Mouse (Mus musculus): ENCODE data around the gene Gm10382. TPM values are rescaled to one million over a fixed set of nuclear protein-coding genes. Genes with fewer than 3 reads are reported as not detected.
"Not testable (repeated sequence)": the region's sequence is repeated elsewhere in the genome, so short reads cannot be mapped to it uniquely, and the experiment has no call there.

Gm10382 gene
- total RNA-seq, 2 experiments from 2014 or later = 0.46 TPM; not detected in 1

DNA sequence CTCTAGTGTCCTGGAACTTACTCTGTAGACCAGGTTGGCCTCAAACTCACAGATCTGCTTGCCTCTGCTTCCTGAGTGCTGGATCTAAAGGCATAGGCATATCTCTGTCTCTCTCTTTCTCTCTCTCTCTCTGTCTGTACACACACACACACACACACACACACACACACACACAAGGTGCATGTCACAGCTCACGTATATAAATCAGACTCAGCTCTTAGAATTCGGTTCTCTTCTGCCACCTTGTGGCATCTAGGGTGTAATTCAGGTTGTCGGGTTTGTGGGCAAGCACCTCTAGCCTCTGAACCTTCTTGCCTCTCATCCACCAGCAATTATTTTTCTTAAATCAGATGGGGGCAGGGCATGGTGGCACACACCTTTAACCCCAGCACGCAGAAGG, 20.6 kb upstream of the Gm10382 start:
- peak in 1 of 2 experiments; percentile 87 for DNase-seq (ENCODE audit: low spot score in 2 of 2)

DNA sequence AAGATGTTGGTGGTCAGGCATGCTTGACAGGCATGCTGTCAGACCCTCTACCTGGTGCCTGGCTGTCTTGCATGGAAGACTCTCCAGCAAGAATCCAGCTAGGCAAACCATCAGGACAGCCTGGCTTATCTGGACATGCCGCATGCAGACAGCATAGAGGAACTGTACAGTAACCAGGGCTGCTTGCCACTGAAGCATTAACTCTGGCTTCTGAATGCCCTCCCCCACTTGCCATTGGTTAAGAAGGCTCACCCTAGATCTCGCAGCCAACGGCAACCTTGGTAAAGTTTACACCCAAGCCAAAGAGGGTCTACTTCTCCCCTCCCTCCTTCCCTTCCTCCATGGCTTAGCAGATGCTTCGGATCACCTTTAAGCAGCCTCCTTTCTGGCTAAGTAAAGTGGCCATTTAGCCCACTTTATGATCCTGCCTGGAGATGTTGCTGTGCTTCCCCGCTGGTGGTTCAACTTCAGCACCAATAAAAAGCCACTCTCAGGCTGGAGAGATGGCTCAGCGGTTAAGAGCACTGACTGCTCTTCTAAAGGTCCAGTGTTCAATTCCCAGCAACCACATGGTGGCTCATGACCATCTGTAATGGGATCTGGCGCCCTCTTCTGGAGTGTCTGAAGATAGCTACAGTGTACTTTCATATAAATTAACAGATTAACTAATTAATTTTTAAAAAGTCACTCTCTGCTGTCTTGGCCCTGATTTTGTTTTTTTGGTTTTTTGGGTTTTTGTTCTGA, 18.0 kb upstream of the Gm10382 start:
- no peak for DNase-seq (ENCODE audit: low spot score in 2 of 2)

DNA sequence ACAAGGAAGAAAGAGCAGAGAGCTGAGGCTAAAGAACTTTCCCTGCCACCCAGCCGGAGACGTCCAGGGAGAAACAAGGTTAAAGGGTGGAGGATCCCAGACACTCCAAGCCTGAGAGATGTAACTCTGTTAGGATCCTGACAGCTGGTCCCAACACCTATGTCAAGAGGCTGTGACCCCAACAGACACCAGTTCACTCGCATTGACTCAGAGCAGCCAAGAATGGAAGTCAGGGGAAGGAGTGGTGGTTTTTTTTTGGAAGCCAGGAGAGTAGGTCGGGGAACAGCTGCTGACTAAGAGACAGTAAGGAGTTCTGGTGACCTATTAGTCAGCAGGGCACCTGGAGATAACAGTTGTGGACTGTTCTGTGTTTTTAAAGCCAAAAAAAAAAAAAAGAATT, 17.1 kb upstream of the Gm10382 start:
- no peak for DNase-seq (ENCODE audit: low spot score in 2 of 2)

DNA sequence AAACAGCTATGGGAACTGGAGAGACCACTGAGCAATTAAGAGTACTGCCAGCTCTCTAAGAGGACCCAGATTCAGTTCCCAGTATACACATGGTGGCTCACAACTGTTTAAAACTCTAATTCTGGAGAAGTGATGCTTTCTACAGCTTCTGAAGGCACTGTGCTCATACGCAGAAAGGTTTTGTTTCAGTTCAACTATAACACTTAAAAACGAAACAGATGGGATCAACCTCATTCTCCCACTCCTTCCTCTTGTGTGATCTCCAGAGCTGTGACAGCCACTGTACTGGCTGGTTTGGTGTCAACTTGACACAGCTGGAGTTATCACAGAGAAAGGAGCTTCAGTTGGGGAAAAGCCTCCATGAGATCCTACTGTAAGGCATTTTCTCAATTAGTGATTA, 13.3 kb upstream of the Gm10382 start:
- DNase-seq (ENCODE audit: low spot score in 2 of 2) = no peak

DNA sequence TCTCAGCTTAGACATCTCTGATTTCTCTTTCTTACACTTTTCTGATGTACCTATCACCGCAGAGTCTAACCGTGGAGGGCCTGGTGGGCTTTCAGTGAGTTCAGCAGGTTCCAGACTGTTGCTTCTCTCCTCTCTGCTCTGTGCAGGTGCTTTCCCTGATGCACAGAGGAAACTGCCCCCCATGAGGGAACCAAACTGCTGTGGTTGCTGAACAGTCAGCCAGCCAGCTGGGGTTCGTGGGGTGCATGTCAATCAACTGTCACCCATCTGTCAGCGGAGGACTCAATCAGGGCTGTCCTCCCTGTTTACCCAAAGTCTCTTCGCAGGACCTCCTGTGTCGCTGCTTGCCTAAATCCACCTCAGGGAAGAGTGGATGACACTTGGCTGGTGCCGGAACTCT, 11.9 kb upstream of the Gm10382 start:
- no peak for DNase-seq (ENCODE audit: low spot score in 2 of 2)

DNA sequence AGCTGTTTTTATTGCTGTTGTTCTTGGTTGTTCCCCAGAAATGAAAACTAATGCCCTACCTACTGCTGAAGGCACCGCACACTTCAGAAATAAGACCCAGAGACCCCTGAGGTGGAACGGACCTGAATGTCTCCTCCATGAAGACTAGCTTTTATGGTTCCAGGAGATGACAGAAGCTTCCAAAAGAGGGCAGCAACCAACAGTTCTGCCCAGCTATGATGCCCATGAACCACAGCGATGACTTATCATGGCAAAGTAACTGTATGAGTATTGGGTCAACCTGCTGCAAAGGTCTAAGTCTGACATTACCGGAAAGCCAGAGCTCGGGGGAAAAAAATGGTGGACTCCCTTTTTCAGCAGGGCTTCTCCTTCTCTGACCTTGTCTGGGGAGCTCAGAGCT, 10.2 kb upstream of the Gm10382 start:
- no peak for DNase-seq (ENCODE audit: low spot score in 2 of 2)

DNA sequence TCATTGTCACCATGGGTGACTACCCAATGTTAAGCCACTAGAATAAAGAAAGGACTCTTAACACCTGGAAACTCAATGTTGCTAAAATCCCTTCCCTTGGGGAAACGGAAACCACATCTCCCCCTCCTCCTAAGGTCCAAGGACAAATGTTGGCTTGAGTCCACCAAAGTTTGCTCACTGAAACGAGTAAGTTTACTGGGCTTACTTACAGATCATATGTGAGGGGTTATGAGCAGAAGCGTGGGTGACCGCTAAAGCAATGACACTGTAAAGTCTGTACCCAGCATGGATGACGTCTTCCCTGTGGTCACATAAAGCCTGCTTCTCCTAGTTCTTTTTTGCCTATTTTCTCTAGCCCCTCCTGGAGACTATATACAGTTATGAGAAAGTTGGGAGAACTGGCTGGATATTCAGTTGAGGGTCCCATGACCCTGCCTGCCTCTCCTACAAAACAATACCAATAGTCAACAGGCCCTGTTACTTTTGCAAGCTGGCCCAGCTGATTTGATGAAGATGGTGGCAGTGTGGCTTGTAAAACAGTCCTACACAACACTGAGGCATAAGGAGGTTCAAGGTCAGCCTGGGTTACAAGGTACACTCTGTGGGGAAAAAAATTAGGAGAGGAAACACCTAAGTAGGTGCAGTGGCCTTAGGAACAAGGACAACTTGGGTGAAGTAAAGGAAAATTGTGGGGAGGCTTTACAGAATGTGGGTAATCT, 7.0 kb upstream of the Gm10382 start:
- no peak for DNase-seq (ENCODE audit: low spot score in 2 of 2)

DNA sequence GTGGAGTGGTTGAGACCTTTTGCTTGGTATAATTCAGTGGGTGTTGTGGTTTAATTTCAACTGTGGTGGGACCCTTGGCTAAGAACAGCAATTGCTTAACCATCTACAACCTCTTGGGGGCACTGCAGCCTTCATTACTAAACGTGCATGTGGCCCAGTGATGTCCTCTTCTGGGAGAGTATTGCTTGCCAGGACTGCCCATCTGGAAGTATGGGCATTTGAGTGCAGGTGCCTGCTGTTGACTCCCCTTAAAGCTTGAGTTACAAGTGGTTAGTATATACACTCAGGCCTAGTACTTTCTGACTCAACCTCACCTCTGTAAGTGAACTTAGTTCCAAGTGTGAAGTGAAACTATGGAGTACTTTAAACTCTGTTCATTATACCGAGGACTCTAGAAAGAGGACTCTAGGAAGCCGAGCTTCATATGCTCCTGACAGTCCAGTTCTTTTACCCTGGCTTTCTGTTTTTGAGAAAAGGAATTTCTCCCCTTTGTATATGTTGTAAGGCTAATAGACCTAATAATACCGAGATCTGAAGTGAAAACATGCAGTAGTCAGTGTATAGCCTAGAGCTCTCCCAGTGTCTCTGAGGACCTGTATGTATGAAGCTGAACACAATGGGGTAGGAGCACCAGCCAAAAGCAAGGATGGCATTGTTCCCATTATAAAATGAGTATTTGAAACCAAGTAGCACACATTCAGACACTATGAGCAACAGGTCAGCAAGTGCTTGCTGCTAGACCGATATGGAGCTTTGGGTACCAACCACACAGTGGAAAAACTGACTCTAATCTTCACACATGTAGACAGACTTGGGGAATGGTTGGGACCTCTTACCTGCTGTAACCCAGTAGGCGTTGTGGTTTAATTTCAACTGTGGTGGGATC, 6.2 kb upstream of the Gm10382 start:
- peak in 1 of 2 experiments; percentile 74 for DNase-seq (ENCODE audit: low spot score in 2 of 2)

DNA sequence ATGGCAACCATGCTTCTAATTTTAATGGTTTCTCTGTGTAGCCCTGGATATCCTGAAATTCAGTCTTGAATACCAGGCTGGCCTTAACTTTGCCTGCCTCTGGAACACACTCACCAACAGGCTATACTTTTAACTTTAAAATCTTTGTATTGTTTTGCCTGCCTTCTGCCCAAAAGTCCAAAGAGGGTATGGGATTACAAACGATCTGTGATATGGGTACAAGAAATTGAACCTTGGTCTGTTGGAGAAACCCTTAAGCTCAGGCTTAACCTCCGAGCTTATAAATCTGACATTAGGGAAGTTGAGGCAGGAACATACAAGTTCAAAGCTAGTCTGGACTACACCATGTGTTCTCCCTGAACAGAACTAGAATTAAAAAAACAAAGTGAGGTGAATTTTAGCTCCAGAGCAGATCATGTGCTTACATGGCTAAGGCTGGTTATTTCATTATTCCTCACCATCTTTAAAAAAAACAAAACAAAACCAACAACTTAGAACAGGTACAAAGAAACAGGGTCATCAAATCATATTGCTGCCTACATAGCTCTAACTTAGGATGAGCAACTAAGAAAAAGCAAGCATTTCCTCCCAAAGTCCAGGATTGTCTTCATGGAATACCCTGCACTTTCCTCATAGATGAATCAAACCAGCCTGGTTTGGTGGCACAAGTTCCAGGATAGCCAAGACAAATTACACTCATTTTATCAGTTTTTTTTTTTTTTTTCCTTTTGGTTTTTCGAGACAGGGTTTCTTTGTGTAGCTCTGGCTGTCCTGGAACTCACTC, 5.3 kb upstream of the Gm10382 start:
- no peak for DNase-seq (ENCODE audit: low spot score in 2 of 2)

DNA sequence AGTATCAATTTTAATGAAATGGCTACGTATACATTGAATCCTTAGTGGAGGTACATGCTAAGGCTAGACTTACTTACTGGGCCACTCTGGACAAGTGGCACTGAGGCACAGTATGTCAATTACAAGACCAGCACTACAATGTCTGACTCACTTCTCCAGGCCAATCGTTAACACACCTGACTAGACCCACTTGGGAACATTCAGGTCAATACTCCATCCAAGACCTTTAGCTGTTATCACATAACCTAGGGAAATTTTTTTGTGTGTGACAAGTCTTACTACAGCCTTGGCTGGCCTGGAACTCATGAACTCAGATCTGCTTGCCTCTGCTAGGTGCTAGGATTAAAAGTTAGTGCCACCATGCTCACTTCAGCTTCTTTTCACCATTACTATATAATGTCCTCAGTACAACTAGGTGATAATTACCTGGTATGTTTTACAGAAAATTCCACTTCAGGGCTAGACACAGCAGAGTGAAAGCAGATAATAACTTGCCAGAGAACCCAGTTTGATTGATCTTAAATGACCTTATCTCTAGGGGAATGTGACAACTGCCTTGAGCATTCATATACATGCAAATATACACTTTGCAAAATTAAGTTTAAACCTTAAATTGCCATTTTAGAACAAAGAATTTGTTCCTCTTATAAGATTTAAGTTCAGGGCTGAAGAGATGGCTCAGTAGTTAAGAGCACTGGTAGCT, 4.5 kb upstream of the Gm10382 start:
- DNase-seq (ENCODE audit: low spot score in 2 of 2) = no peak

DNA sequence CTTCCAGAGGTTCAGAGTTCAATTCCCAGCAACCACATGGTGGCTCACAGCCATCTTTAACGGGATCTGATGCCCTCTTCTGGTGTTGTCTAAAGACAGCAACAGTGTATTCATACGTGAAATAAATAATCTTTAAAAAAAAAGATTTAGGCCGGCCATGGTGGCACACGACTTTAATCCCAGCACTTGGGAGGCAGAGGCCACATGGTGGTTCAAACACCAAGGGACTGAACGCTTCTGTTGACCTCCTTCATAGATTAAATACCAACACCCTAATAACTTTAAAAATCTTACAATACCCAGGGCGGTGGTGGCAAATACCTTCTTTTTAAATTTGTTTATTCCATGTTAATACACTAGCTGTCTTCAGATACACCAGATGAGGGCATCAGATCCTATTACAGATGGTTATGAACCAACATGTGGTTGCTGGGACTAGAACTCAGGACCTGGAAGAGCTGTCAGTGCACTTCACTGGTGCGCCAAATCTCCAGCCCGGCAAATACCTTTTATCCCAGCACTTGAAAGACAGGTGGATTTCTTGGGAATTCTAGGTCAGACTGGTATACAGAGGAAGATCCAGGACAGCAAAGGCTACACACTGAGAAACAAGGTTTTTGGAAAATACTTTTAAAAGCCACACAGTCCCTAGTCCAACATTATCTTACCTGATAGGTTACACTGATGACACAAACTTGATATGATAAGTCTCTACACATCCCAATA, 3.7 kb upstream of the Gm10382 start:
- no peak for DNase-seq (ENCODE audit: low spot score in 2 of 2)

DNA sequence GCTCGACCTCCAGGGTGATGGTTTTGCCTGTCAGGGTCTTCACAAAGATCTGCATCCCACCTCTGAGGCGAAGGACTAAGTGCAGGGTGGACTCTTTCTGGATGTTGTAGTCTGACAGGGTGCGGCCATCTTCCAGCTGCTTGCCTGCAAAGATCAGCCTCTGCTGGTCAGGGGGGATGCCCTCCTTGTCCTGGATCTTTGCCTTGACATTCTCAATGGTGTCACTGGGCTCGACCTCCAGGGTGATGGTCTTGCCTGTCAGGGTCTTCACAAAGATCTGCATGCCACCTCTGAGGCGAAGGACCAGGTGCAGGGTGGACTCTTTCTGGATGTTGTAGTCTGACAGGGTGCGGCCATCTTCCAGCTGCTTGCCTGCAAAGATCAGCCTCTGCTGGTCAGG, 1.8 kb upstream of the Gm10382 start:
- not testable (repeated sequence) for DNase-seq (ENCODE audit: low spot score in 2 of 2)

DNA sequence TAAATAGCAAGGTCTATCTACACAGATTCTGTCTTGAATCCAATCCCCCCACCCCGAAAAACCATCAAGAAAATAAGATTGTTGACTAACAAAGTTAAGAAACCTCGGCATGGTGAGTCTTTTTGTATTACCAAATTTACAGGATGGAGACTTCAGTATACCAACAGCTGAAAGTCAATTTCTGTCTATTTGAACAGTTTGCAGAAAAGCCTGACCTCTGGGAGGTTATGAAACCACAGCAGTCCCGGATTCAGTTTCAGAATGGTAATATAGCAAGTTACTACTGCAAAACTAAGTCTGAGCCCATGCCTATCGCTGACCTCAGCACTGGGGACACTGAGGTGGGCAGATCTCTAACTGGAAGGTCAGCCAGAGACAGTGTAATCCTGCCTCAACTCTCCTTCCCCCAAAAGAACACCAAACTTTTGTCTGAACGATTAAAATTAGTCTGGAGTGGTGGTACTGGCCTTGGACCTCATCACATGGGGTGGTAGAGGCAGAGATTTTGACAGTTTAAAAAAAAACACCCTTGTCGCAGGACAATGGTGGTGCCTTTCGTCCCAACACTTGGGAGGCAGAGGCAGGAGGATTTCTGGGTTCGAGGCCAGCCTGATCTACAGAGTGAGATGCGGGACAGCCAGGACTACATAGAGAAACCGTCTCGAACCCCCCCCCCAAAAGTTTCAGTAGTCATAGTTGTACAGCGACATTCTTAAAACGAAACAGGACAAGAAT, 597 bp upstream of the Gm10382 start:
- DNase-seq (ENCODE audit: low spot score in 2 of 2) = no peak

DNA sequence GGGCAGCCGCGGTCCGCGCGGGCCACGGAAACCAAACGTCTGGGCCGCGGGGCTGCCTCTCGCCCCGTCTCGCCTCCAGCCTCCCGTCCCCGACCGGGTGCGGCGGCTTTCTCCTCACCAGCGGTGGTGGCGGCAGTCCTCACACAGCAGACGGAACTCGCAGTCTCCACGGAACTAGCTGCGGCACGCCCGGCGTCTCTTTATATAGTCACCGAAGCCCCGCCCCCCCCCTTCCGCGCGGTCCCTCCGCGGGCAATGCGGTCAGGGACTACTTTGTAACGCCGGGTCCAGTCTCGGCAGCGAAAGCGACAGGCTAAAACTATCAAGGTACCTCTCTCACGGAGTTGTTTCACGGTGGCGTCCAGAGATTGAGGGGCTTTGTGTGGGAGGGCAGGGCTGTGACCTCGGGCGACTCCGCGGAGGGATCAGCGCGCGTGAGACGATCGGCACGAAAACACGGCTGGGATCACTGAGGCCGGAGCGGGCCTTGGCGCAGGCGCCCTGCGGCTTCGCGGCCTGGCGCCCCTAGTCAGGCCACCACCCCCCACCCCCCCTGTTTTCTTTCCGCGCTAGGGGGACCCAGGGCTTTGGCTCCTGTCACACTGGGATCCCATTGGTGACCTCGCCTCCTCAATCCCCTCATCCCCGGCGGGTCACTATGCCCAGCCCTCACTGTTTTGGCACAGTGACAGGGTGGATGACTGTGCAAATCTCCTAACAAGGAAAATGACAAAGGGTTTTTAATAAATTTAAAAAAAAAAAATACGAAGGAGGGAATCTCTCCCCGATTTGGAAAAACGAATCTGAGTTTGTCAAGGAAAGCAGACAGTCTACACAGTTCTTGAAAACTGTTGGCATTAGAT, 688 bp downstream of the Gm10382 start, which contains the start of gene Ubc:
TSS of gene Ubc (minus strand) at position 624 of the 863 bp plus-strand sequence.
- DNase-seq (ENCODE audit: low spot score in 2 of 2) = peak; percentile 76 to 92

DNA sequence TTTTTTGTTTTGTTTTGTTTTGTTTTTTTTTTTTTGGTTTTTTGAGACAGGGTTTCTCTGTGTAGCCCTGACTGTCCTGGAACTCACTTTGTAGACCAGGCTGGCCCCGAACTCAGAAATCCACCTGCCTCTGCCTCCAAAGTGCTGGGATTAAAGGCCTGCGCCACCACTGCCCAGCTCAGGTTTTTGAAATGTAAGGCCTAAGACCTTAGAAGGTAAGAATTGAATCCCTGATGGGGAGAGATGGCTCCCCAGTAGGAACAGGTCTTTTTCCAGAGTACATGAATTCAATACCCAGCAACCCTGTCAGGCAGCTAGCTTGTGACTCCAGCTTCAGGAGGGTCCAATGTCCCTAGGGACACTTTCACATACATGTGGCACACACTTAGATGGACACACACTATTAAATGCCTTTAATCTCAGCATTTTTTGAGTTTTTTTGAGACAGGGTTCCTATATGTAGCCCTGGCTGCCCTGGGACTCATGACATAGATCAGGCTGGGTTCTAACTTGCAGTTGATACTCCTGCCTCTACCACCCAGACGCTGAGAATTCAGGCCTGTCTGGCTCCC, 1.9 kb downstream of the Gm10382 start:
- no peak for DNase-seq (ENCODE audit: low spot score in 2 of 2)

DNA sequence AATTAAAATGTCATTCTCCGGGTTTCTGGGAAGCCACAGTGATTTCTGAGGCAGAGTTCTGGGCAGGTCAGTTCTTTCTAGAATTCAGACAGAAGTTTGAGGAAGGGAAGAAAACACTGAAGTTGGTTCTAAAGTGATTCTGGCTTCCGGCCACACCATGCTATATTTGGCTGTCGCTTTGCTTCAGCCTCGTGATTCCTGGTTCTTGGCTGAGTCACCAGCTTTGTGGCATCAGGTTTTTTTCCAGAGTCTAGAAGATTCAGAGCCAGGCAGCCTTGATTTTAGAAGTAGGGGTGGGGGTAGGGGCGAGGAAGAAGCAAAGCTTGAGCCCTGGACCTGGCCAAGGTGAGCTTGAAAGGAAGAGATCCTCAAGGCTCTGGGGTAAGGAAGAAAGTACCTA, 2.5 kb downstream of the Gm10382 start:
- DNase-seq (ENCODE audit: low spot score in 2 of 2) = peak; percentile 67 to 85

DNA sequence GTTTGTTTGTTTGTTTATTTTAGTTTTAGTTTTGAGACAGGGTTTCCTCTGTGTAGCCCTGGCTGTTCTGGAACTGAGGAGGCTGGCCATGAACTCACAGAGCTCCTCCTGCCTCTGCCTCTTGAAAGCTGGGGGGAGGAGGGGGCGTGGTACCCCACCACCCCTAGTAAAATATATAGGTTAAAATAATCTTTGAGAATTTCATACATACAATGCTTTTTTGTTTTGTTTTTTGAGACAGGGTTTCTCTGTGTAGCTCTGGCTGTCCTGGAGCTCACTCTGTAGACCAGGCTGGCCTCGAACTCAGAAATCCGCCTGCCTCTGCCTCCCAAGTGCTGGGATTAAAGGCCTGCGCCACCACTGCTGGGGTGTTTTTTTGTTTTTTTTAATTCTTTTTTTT, 3.1 kb downstream of the Gm10382 start:
- not testable (repeated sequence) for DNase-seq (ENCODE audit: low spot score in 2 of 2)

DNA sequence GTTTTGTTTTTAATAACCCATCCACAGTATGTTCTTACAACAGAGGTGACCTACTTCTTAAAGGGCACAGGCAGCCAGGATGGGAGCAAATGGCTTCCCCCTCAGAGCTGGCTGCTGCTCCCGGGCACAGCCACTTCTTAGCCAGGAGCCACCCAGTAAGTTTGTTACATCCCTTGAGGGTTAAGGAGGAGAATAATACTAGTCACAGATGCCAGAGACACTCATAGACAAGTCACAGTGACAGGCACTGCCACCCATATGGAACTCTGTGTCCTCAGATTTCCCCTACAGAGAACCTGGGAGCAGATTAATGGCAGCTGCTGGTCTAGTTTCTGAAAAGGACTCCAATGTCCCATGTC, 3.5 kb downstream of the Gm10382 start:
- DNase-seq (ENCODE audit: low spot score in 2 of 2) = no peak

All from layer of hippocampus, adult 18-20 months (tissue).